Mouse (Mus musculus) small intestine, adult 2 months (tissue): ENCODE measurements around the gene Upk1b. TPM values are rescaled to one million over a fixed set of nuclear protein-coding genes. Genes with fewer than 3 reads are reported as not detected.

ENCODE experiments used
- H3K27ac ChIP-seq: fragments of 200-500 bp; 2 replicates; pipeline ENCODE4 v1.5.1; 2012; ENCODE audit warnings: low read depth, low read length, control low read depth, inconsistent platforms; ENCODE audit not compliant: insufficient read depth
- H3K27me3 ChIP-seq: fragments of 200-500 bp; 2 replicates; pipeline ENCODE4 v1.6.1; 2012; ENCODE audit warnings: mild to moderate bottlenecking, moderate library complexity, low read length, inconsistent platforms; ENCODE audit not compliant: control insufficient read depth, insufficient read depth
- H3K36me3 ChIP-seq: fragments of 200-500 bp; 2 replicates; pipeline ENCODE4 v1.6.1; 2012; ENCODE audit warnings: mild to moderate bottlenecking, low read length, control low read depth, inconsistent platforms; ENCODE audit not compliant: control insufficient read depth, insufficient read depth
- H3K4me1 ChIP-seq: fragments of 200-500 bp; 2 replicates; pipeline ENCODE4 v1.6.1; 2012; ENCODE audit warnings: low read length, inconsistent platforms, mixed read lengths; ENCODE audit not compliant: control insufficient read depth, insufficient read depth, insufficient read length
- H3K4me3 ChIP-seq: fragments of 200-500 bp; 2 replicates; pipeline ENCODE4 v1.5.1; 2012; ENCODE audit warnings: low read depth, mild to moderate bottlenecking, control low read depth, inconsistent platforms, low read length, moderate library complexity
- CTCF ChIP-seq: fragments of 200-500 bp; IDR thresholded peaks from 2 replicates; pipeline ENCODE4 v1.5.1; 2012; ENCODE audit warnings: low read depth, mild to moderate bottlenecking, control low read depth, inconsistent platforms, low read length, moderate library complexity, mixed read lengths; ENCODE audit not compliant: insufficient replicate concordance, insufficient read length; ENCODE audit errors: extremely low read depth
- POLR2A ChIP-seq: fragments of 200-500 bp; IDR thresholded peaks from 2 replicates; pipeline ENCODE4 v1.6.1; 2012; ENCODE audit warnings: low read depth, mild to moderate bottlenecking, control low read depth, inconsistent platforms, low read length, moderate library complexity
- WGBS: fragments of 180-500 bp; shearing (Covaris S2); methylation state at CpG from one replicate; pipeline ENCODE4 v1.1.7; 2018; 5-methylcytosine and 5-hydroxymethylcytosine counted together
- polyA plus RNA-seq: library from polyadenylated mRNA; depleted of rRNA; stranded (reverse); fragments of >200 nt; gene quantifications from 2 replicates; pipeline ENCODE4 v1.2.3, GENCODE M21; 2012

Gene Upk1b
- polyA plus RNA-seq, 1 experiment = 4.2 TPM

DNA sequence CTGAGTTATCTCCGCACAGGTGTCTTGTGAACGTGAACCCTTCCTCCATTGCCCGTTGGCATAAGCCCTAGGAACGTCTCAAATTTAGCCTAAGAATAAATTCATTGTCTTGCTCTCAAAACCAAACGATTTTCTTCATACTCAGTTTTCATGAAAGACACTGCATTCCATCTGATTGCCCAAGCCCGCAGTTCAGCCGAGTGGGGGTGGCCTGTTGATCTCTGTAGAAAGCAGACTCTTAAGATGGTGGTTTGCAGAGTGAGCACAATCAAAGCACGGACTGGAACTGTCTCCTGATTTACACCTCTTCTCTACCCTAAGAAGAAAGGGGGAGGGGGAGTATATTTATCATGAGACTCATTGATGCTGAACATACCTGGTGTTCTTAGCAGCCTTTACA lies 37.7 kb downstream of the Upk1b start:
- Histone ChIP-seq H3K4me1 (peaks cover 5% of the 10 kb centered on the region; the same call in 1 of the 2 replicates), H3K4me3 (no peak overlapping the region), H3K27me3 (no peaks in the 10 kb centered on the region), H3K27ac (no peak overlapping the region), H3K36me3 (peaks cover 26% of the 10 kb centered on the region)
- no peak for TF ChIP-seq CTCF
- no peak for TF ChIP-seq POLR2A
- 86% methylated on average over 8 of the region's 8 CpGs for WGBS

DNA sequence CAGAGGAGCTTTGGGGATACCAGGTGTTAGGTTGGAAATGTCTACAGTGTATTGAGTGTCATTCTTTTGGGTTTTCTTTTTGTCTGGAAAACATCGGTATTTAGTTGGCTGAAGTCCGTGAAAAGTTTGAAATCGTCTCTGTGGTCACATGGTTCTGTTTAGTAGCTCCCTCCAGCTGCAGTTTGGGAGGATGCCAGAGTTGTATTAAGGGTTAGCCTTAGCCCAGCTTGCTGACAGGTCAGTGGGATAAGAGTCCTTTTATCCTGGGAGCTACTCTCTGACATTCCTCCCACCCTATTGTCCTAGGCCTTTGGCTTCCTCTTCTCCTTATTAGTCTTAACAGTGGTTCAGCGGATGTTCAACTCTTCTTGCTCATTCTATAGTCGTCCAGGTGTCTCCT lies 38.2 kb downstream of the Upk1b start:
- Histone ChIP-seq H3K4me3 (no peak overlapping the region), H3K4me1 (peaks cover 5% of the 10 kb centered on the region; the same call in 1 of the 2 replicates), H3K27ac (no peak overlapping the region), H3K27me3 (no peaks in the 10 kb centered on the region), H3K36me3 (peaks cover 23% of the 10 kb centered on the region)
- TF ChIP-seq POLR2A = no peak
- TF ChIP-seq CTCF = no peak
- WGBS = 78% methylated on average over 5 of the region's 5 CpGs

DNA sequence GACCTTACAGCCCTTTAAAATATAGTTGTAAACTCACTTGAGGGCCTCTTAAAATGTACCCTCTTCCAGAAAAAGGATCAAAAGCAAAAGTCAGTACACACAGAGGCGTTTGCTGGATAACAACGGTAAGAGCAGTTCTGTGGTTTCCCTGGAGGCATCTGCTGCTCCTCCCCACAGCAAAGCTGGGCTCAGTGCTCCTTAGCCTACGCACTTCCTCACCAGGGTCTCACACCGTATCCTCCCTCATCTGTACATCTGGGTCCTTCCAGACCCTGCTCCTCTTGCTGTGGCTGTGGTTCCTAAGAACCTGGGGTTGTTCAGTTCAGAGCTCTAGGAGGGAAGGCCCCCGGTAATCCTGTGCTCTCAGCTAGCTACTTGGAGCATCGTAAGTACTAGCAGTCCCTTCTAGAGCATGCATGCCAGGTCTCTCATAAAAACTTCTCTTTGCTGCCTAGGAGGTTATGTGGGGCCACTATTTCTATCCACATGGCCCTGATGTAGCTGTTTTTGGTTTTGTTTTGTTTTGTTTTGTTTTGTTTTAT lies 39.2 kb downstream of the Upk1b start:
- TF ChIP-seq CTCF (no peak), POLR2A (no peak)
- H3K36me3 ChIP-seq = peaks cover 20% of the 10 kb centered on the region
- WGBS = 78% methylated on average over 6 of the region's 6 CpGs
- no peak overlapping the region for H3K27ac ChIP-seq
- H3K4me1 ChIP-seq = peaks cover 5% of the 10 kb centered on the region; the same call in 1 of the 2 replicates
- H3K4me3 ChIP-seq = no peak overlapping the region
- no peaks in the 10 kb centered on the region for H3K27me3 ChIP-seq

DNA sequence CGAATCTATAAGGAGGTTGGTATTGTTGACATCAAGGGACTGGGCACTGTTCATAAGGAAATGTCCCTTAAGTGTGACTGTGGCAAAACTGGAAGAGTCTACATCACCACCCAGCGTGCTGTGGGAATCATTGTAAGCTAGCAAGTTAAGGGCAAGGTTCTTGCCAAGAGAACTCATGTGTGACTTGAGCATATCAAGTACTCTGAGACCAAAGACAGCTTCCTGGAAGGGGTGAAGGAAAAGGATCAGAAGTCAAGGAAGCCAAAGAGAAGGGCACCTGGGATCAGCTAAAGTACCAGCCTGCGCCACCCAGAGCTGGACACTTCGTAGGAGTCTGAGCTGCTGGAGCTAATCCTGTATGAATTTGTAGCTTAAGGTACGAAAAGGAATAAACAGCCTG lies 39.9 kb downstream of the Upk1b start:
- Histone ChIP-seq H3K4me3 (no peak overlapping the region), H3K27ac (no peak overlapping the region), H3K4me1 (peaks cover 5% of the 10 kb centered on the region), H3K36me3 (peaks cover 17% of the 10 kb centered on the region), H3K27me3 (no peaks in the 10 kb centered on the region)
- 90% methylated on average over 5 of the region's 5 CpGs for WGBS
- TF ChIP-seq POLR2A = no peak
- no peak for TF ChIP-seq CTCF

DNA sequence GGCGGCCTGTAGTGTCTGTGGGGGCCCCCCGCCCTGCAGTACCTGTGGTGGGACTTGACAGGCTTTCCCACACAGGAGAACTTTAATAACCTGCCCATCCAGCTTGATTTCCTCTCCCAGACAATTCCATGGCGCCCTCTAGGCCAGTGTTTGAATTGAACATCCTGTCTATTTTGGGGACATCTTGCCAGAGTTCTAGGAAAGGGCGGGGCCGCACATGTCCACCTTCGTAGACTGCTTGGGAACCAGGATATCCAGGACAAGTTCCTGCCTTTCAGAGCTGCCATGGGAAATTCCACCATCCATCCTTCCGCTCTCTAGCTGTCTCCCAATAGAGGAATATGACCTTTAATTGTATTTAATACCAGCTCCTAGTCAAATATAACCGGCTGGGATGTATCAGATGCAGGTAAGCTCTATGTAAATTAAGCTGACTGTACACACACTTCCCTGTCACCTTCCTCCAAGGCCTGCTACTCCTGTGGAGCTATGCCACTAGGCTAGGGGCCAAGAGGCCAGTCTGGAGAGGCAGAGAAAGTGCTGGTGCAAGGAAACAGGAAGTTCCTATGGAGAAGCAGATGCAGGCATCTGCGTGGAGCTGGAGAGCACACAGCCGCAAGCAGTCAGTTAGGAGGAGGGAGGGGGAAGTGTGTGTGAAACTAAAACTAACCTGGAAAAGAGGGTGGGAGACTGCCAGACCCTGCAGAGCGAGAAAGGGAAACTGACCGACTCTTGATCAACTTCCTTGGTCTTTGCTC lies 41.8 kb downstream of the Upk1b start:
- WGBS = 70% methylated on average over 12 of the region's 12 CpGs
- TF ChIP-seq POLR2A (no peak), CTCF (no peak)
- H3K4me3 ChIP-seq = no peak overlapping the region
- H3K27ac ChIP-seq = no peak overlapping the region
- H3K36me3 ChIP-seq = peaks cover 24% of the 10 kb centered on the region
- peaks cover 5% of the 10 kb centered on the region for H3K4me1 ChIP-seq
- H3K27me3 ChIP-seq = no peaks in the 10 kb centered on the region

DNA sequence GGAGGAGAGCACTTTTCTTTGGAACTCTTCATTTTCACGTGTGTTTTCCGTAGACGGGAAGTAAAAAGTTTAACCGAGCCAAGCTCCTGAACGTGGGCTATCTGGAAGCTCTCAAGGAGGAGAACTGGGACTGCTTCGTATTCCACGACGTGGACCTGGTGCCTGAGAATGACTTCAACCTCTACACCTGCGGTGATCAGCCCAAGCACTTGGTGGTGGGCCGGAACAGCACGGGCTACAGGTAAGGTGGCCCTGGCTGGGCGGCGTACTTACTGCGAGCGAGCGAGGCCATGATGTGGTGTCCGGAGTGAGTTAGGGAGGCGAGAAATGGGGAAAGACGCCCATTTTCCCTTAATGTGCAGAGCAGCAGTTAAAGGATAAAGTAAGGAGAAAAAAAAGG lies 42.5 kb downstream of the Upk1b start:
- WGBS = 96% methylated on average over 19 of the region's 19 CpGs
- H3K27ac ChIP-seq = no peak overlapping the region; the same call in 1 of the 2 replicates

DNA sequence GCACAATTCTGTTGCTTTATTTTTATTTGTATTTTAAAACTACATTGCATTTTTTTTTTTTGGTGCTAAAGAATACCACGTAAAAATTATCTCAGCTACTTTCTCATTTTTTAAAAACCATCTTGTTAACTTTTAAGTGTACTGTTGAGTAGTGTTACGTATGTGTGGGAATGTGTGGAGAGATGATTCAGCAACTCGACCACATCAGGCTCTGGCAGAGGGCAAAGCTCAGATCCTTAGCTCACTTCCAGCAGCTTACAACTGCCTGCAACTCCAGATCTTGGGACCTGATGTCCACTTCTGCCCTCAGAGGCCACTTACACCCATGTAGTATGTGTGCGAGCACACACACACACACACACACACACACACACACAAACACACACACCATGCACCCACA lies 43.6 kb downstream of the Upk1b start:
- Histone ChIP-seq H3K27ac (peak overlapping the region; percentile 13; the same call in 1 of the 2 replicates), H3K4me1 (peaks cover 11% of the 10 kb centered on the region), H3K27me3 (no peaks in the 10 kb centered on the region), H3K36me3 (peaks cover 26% of the 10 kb centered on the region), H3K4me3 (no peak overlapping the region)
- 58% methylated on average over 4 of the region's 4 CpGs for WGBS
- TF ChIP-seq CTCF (no peak), POLR2A (no peak)

More for the DNA sequence above, 42.5 kb downstream of the Upk1b start:
- TF ChIP-seq POLR2A (no peak), CTCF (no peak)
- peaks cover 5% of the 10 kb centered on the region for H3K4me1 ChIP-seq
- H3K4me3 ChIP-seq = no peak overlapping the region
- H3K27me3 ChIP-seq = no peaks in the 10 kb centered on the region
- peaks cover 23% of the 10 kb centered on the region for H3K36me3 ChIP-seq
